Mouse (Mus musculus) activated CD4-positive, CD25-positive, alpha-beta regulatory T cell (primary cell): ENCODE results near the gene Yjefn3. TPM values are rescaled to one million over a fixed set of nuclear protein-coding genes. Genes with fewer than 3 reads are reported as not detected.

ENCODE experiments used
- polyA plus RNA-seq, 2 experiments: library from polyadenylated mRNA; unstranded; fragments of 100-300 nt; shearing (Covaris generic); gene quantifications; one replicate each; pipeline ENCODE4 v1.2.1; 2017

The Yjefn3 gene
- polyA plus RNA-seq: 1 to 10 TPM in 1 of 2 experiments, under 1 TPM in 1; 0.80 to 3.1 TPM

DNA sequence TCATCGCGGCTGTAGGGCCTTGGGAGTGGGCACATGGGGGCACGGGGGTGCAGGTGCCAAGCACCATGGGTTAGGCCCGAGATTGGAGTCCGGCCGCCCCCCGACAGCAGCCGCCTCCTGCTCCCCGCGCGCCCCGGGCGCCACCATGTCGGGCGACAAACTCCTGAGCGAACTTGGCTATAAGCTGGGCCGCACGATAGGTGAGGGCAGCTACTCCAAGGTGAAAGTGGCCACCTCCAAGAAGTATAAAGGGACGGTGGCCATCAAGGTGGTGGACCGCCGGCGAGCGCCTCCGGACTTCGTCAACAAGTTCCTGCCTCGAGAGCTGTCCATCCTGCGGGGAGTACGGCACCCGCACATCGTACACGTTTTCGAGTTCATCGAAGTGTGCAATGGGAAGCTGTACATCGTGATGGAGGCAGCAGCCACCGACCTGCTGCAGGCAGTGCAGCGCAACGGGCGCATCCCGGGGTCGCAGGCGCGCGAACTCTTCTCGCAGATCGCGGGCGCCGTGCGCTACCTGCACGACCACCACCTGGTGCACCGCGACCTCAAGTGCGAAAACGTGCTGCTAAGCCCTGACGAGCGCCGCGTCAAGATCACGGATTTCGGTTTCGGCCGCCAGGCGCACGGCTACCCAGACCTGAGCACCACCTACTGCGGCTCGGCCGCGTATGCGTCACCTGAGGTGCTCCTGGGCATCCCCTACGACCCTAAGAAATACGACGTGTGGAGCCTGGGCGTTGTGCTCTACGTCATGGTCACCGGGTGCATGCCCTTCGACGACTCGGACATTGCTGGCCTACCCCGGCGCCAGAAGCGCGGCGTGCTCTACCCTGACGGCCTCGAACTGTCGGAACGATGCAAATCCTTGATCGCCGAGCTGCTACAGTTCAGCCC lies at the start of gene Yjefn3, which contains the start of the genes Tssk6 and Ndufa13:
Gene Yjefn3, minus strand, starts transcription at position 550 of the 900 bp plus-strand sequence.
Gene Tssk6, plus strand, starts transcription at position 22 of the 900 bp plus-strand sequence.
Gene Ndufa13, minus strand, starts transcription at position 396 of the 900 bp plus-strand sequence.

DNA sequence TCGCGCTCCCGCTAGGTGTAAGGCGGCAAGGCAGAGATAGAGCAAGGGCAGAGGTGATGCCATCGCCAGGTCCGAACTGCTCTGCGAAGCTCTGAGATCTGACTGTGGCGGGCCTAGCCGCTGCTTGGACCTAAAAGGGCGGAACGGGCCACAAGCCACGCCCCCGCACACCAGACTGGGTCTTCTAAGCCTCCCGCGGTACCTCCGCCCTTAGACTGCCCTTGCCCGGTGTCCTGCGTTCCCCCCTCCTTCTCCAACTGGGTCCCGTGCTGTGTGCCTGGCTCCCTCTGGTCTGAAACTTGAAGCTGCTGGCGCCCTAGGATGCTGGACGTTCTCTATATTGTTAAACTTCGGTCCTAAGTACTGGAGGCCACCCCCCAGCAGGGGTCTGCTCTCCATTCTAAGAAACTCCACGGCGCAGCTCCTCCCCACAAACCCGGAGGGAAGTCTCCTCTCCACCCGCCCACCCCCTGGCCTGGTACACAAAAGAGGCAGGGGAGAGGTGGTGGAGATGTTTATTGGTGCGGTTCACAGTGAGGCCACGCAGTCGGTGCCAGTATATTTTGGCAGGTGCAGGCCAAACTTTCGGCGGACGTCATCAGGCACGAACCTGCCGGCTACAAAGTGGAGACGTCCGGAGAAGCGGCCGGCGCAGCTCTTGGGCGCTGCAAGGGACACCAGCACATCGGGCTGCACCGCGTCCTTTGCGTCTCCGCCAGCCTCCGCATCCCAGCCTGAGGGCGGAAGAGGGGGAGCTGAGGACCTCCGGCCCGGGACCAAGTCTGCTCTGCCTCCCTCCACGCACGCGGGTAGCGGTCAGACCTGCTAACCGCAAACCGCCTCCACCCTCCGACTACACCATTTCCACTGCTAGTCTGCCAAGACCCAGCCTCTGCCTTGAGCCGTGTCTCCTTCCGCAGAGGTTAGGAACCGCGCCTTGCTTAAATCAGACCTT lies 14.9 kb downstream of the Yjefn3 start, which contains the start of gene Cilp2:
Gene Cilp2, minus strand, starts transcription at position 399 of the 955 bp plus-strand sequence.

Other genes starting within 250 kb of the Yjefn3 start
- under 1 TPM; 0.05 to 0.76 TPM for gene Zfp964, start 248.2 kb downstream of the Yjefn3 start, polyA plus RNA-seq
- gene Zfp869, start 192.0 kb downstream of the Yjefn3 start, polyA plus RNA-seq: 10 to 100 TPM; 43.9 to 46.1 TPM
- gene Zfp963, start 152.7 kb downstream of the Yjefn3 start, polyA plus RNA-seq: 1 to 10 TPM; 6.7 to 7.0 TPM
- 1 to 10 TPM in 1 of 2 experiments, not detected in 1; 1.5 TPM for gene Gm20422, start 127.8 kb downstream of the Yjefn3 start, polyA plus RNA-seq
- gene Atp13a1, start 111.5 kb downstream of the Yjefn3 start, polyA plus RNA-seq: 10 to 100 TPM; 69.0 to 89.0 TPM
- 10 to 100 TPM; 26.1 to 26.9 TPM for gene Zfp866, start 111.5 kb downstream of the Yjefn3 start, polyA plus RNA-seq
- gene Gmip, start 94.0 kb downstream of the Yjefn3 start, polyA plus RNA-seq: 100 to 1,000 TPM; 107 to 114 TPM
- gene Lpar2, start 80.3 kb downstream of the Yjefn3 start, polyA plus RNA-seq: under 1 TPM; 0.37 to 0.45 TPM
- gene Pbx4, start 70.2 kb downstream of the Yjefn3 start, polyA plus RNA-seq: 10 to 100 TPM; 10.4 to 18.6 TPM
- under 1 TPM; 0.14 to 0.30 TPM for gene Cilp2, start 15.0 kb downstream of the Yjefn3 start, polyA plus RNA-seq
- 1 to 10 TPM; 3.7 to 5.4 TPM for gene Tssk6, start 528 bp downstream of the Yjefn3 start, polyA plus RNA-seq
- gene Ndufa13, start 154 bp downstream of the Yjefn3 start, polyA plus RNA-seq: 100 to 1,000 TPM; 207 TPM
- 100 to 1,000 TPM in 1 of 2 experiments, 10 to 100 TPM in 1; 90.0 to 122 TPM for gene Gatad2a, start 93.7 kb upstream of the Yjefn3 start, polyA plus RNA-seq
- 10 to 100 TPM; 65.7 to 80.1 TPM for gene Mau2, start 140.0 kb upstream of the Yjefn3 start, polyA plus RNA-seq
- 10 to 100 TPM; 57.2 to 63.2 TPM for gene Sugp1, start 140.1 kb upstream of the Yjefn3 start, polyA plus RNA-seq
- under 1 TPM in 1 of 2 experiments, not detected in 1; 0.30 TPM for gene Tm6sf2, start 170.2 kb upstream of the Yjefn3 start, polyA plus RNA-seq
- gene Hapln4, start 180.7 kb upstream of the Yjefn3 start, polyA plus RNA-seq: not detected
- under 1 TPM in 1 of 2 experiments, not detected in 1; 0.10 TPM for gene Ncan, start 218.2 kb upstream of the Yjefn3 start, polyA plus RNA-seq
- 10 to 100 TPM; 38.4 to 61.7 TPM for gene Nr2c2ap, start 228.6 kb upstream of the Yjefn3 start, polyA plus RNA-seq
- 10 to 100 TPM; 25.1 to 31.2 TPM for gene Rfxank, start 236.4 kb upstream of the Yjefn3 start, polyA plus RNA-seq
- gene Borcs8, start 236.8 kb upstream of the Yjefn3 start, polyA plus RNA-seq: 10 to 100 TPM; 55.4 to 79.7 TPM
- gene Mef2b, start 237.0 kb upstream of the Yjefn3 start, polyA plus RNA-seq: 1 to 10 TPM in 1 of 2 experiments, under 1 TPM in 1; 0.81 to 1.1 TPM